Mouse (Mus musculus) left cerebral cortex, postnatal 36 days (tissue): ENCODE measurements around the gene Gtf2h3. TPM values are rescaled to one million over a fixed set of nuclear protein-coding genes. Genes with fewer than 3 reads are reported as not detected.
A peak's percentile ranks its signal among the peaks of the same experiment; 100 is the strongest.
"Not testable (repeated sequence)": the region's sequence is repeated elsewhere in the genome, so short reads cannot be mapped to it uniquely, and the experiment has no call there.

ENCODE experiments used
- DNase-seq, 2 experiments: peaks; one replicate each; pipeline ENCODE4 v3.0.0; 2021 to 2022; ENCODE audit warnings: low spot score in 2 of 2, mixed read lengths in 1 of 2
- intact Hi-C: fragments of 180-260 bp; cut with DNase I; formaldehyde crosslinking; loops from one replicate; pipeline ENCODE4 v1.15.1; 2025
- total RNA-seq, 2 experiments: library from RNA; stranded (reverse); gene quantifications; 2 replicates each; pipeline ENCODE4 v1.2.3; 2021

Gene Gtf2h3
- total RNA-seq, 2 experiments from 2014 or later, result 26.7 to 32.8 TPM

- intact Hi-C loops, result no loop called here
- no peak for DNase-seq
Observed at GRCm38 (mm10) chr5:124553607-124554006, 25.3 kb upstream of the Gtf2h3 start.

GRCm38 (mm10) chr5:124555145-124555544, 23.8 kb upstream of the Gtf2h3 start:
- intact Hi-C loops, result no loop called here

GRCm38 (mm10) chr5:124571068-124571467, 7.9 kb upstream of the Gtf2h3 start:
- intact Hi-C loops, result no loop called here
- peak; percentile 59 to 77 for DNase-seq

More at GRCm38 (mm10) chr5:124555145-124555544, 23.8 kb upstream of the Gtf2h3 start:
- no peak for DNase-seq

GRCm38 (mm10) chr5:124575467-124575866, 3.5 kb upstream of the Gtf2h3 start:
- intact Hi-C loops, result no loop called here

GRCm38 (mm10) chr5:124582515-124582914, 3.6 kb downstream of the Gtf2h3 start:
- intact Hi-C loops, result no loop called here
- DNase-seq, result no peak

More at GRCm38 (mm10) chr5:124575467-124575866, 3.5 kb upstream of the Gtf2h3 start:
- DNase-seq, result no peak

GRCm38 (mm10) chr5:124592768-124593167, 13.8 kb downstream of the Gtf2h3 start:
- DNase-seq, result no peak
- intact Hi-C loops, result no loop called here

- DNase-seq, result peak; percentile 90 to 93
- intact Hi-C loops, result no loop called here
Observed at GRCm38 (mm10) chr5:124598224-124599174, 19.6 kb downstream of the Gtf2h3 start.

- DNase-seq, intact Hi-C loops: not testable (repeated sequence)
Observed at GRCm38 (mm10) chr5:124599726-124600125, 20.8 kb downstream of the Gtf2h3 start.

GRCm38 (mm10) chr5:124602349-124602748, 23.4 kb downstream of the Gtf2h3 start:
- intact Hi-C loops, result no loop called here

GRCm38 (mm10) chr5:124604296-124604695, 25.4 kb downstream of the Gtf2h3 start:
- no peak for DNase-seq
- intact Hi-C loops, result no loop called here

More at GRCm38 (mm10) chr5:124602349-124602748, 23.4 kb downstream of the Gtf2h3 start:
- peak in 1 of 2 experiments; percentile 26 for DNase-seq

- intact Hi-C loops, result no loop called here
- DNase-seq, result no peak
Observed at GRCm38 (mm10) chr5:124605041-124605622, 26.2 kb downstream of the Gtf2h3 start.

GRCm38 (mm10) chr5:124610965-124611364, 32.0 kb downstream of the Gtf2h3 start:
- DNase-seq, result no peak
- intact Hi-C loops, result no loop called here

GRCm38 (mm10) chr5:124614709-124615108, 35.8 kb downstream of the Gtf2h3 start:
- intact Hi-C loops, result no loop called here
- DNase-seq, result no peak

- DNase-seq, result no peak
- intact Hi-C loops, result no loop called here
Observed at GRCm38 (mm10) chr5:124618711-124619110, 39.8 kb downstream of the Gtf2h3 start.

GRCm38 (mm10) chr5:124621362-124621761, 42.4 kb downstream of the Gtf2h3 start:
- intact Hi-C loops, result no loop called here
- DNase-seq, result no peak

GRCm38 (mm10) chr5:124622890-124623289, 44.0 kb downstream of the Gtf2h3 start:
- intact Hi-C loops, result no loop called here
- DNase-seq, result peak in 1 of 2 experiments; percentile 13

GRCm38 (mm10) chr5:124624291-124624690, 45.4 kb downstream of the Gtf2h3 start:
- intact Hi-C loops, result no loop called here
- no peak for DNase-seq

GRCm38 (mm10) chr5:124628448-124629363, 49.8 kb downstream of the Gtf2h3 start, which contains the start of gene Atp6v0a2:
Gene Atp6v0a2 (plus strand): TSS chr5:124628576.
- intact Hi-C loops, result no loop called here
- peak; percentile 92 to 93 for DNase-seq

- DNase-seq, result no peak
- intact Hi-C loops, result no loop called here
Observed at GRCm38 (mm10) chr5:124629641-124630040, 50.7 kb downstream of the Gtf2h3 start.
